Mouse (Mus musculus) lung, postnatal 0 days (tissue): ENCODE measurements around the gene Ccdc85c.

Experiments
- CTCF ChIP-seq: IDR thresholded peaks from 2 replicates; pipeline ENCODE4 v1.5.1; 2016; ENCODE audit warnings: antibody characterized with exemption, mild to moderate bottlenecking
- EP300 ChIP-seq: IDR thresholded peaks from 2 replicates; pipeline ENCODE4 v1.6.1; 2016; ENCODE audit warnings: antibody characterized with exemption, mild to moderate bottlenecking, control low read depth

DNA sequence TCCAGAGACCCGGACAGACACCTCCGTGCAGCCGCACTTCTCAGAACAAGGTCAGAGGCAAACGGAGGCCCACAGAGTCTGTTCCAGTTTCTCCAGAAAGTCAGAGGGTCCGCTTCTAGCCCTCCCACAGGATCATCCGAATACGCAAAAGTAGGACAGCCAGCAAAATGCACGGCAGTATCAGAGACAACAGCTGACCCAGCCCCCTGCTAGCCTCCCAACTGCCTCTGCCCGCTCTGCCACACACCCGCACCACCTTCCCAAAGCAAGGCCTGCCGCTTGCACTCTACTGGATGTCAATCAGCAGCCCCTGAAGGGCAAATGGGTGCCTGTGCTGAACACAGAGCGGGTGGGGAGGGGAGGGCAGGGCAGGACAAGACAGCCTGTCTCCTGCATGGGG, 14.3 kb downstream of the Ccdc85c start:
- no peak for TF ChIP-seq CTCF
- TF ChIP-seq EP300: no peak
